Mouse (Mus musculus) lung, postnatal 0 days (tissue): ENCODE measurements around the gene Il13.

Source experiments
- CTCF ChIP-seq: IDR thresholded peaks from 2 replicates; pipeline ENCODE4 v1.5.1; 2016; ENCODE audit warnings: antibody characterized with exemption, mild to moderate bottlenecking
- EP300 ChIP-seq: IDR thresholded peaks from 2 replicates; pipeline ENCODE4 v1.6.1; 2016; ENCODE audit warnings: antibody characterized with exemption, mild to moderate bottlenecking, control low read depth

DNA sequence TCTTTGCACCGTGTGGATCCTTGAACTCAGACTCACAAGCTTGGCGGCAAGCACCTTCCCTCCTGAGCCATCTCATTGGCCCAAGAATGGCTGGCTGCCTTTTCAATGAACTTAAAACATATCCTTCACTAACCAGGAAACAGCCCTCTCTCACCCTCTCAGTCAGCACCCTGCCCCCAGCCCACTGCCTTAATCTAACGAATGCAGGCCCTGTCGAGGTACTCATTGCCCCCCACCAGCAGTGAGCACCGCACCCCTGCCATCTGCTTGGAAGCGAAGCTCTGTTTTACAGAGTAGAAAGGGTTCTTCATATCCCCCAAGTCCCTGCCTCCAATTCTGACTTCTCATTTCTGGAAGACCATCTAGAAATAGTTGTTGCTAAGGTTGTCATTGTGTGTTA lies 15.1 kb downstream of the Il13 start:
- TF ChIP-seq CTCF (no peak), EP300 (no peak)
